Mouse (Mus musculus): ENCODE results near the gene Ppp1r16b.

Ppp1r16b gene

GRCm38 (mm10) chr2:158762339-158762738 is 97.1 kb downstream of the Ppp1r16b start:
- DNase-seq (ENCODE audit: low read depth, low spot score), result no peak

- peak; percentile 86 for DNase-seq (ENCODE audit: low read depth, low spot score)
Measured at GRCm38 (mm10) chr2:158767742-158768339, 102.6 kb downstream of the Ppp1r16b start, which contains the start of gene Fam83d. Fam83d (plus strand) TSS chr2:158768093.

GRCm38 (mm10) chr2:158768350-158768749 is 103.2 kb downstream of the Ppp1r16b start:
- DNase-seq (ENCODE audit: low read depth, low spot score), result no peak

- DNase-seq (ENCODE audit: low read depth, low spot score), result no peak
Measured at GRCm38 (mm10) chr2:158768771-158769170, 103.6 kb downstream of the Ppp1r16b start.

- DNase-seq (ENCODE audit: low read depth, low spot score), result no peak
Measured at GRCm38 (mm10) chr2:158770126-158770757, 105.0 kb downstream of the Ppp1r16b start.

- DNase-seq (ENCODE audit: low read depth, low spot score), result no peak
Measured at GRCm38 (mm10) chr2:158771066-158771763, 106.0 kb downstream of the Ppp1r16b start.

- no peak for DNase-seq (ENCODE audit: low read depth, low spot score)
Measured at GRCm38 (mm10) chr2:158772808-158773207, 107.6 kb downstream of the Ppp1r16b start.

- DNase-seq (ENCODE audit: low read depth, low spot score), result no peak
Measured at GRCm38 (mm10) chr2:158774886-158775285, 109.7 kb downstream of the Ppp1r16b start.

GRCm38 (mm10) chr2:158776716-158777115 is 111.5 kb downstream of the Ppp1r16b start:
- no peak for DNase-seq (ENCODE audit: low read depth, low spot score)

GRCm38 (mm10) chr2:158777490-158777889 is 112.3 kb downstream of the Ppp1r16b start:
- DNase-seq (ENCODE audit: low read depth, low spot score), result no peak

- no peak for DNase-seq (ENCODE audit: low read depth, low spot score)
Measured at GRCm38 (mm10) chr2:158778349-158778748, 113.2 kb downstream of the Ppp1r16b start.

GRCm38 (mm10) chr2:158781126-158781525 is 115.9 kb downstream of the Ppp1r16b start:
- no peak for DNase-seq (ENCODE audit: low read depth, low spot score)

GRCm38 (mm10) chr2:158786927-158787795 is 122.0 kb downstream of the Ppp1r16b start:
- DNase-seq (ENCODE audit: low read depth, low spot score), result no peak

- DNase-seq (ENCODE audit: low read depth, low spot score), result peak; percentile 91
Measured at GRCm38 (mm10) chr2:158794494-158795004, 129.4 kb downstream of the Ppp1r16b start, which contains the start of gene Dhx35. Dhx35 (plus strand) TSS chr2:158794807.

- no peak for DNase-seq (ENCODE audit: low read depth, low spot score)
Measured at GRCm38 (mm10) chr2:158795043-158795442, 129.8 kb downstream of the Ppp1r16b start.

- DNase-seq (ENCODE audit: low read depth, low spot score), result no peak
Measured at GRCm38 (mm10) chr2:158795875-158796274, 130.7 kb downstream of the Ppp1r16b start.

GRCm38 (mm10) chr2:158799328-158799727 is 134.1 kb downstream of the Ppp1r16b start:
- DNase-seq (ENCODE audit: low read depth, low spot score), result no peak

- no peak for DNase-seq (ENCODE audit: low read depth, low spot score)
Measured at GRCm38 (mm10) chr2:158800788-158801187, 135.6 kb downstream of the Ppp1r16b start.

- no peak for DNase-seq (ENCODE audit: low read depth, low spot score)
Measured at GRCm38 (mm10) chr2:158803575-158803974, 138.4 kb downstream of the Ppp1r16b start.

- no peak for DNase-seq (ENCODE audit: low read depth, low spot score)
Measured at GRCm38 (mm10) chr2:158815686-158816085, 150.5 kb downstream of the Ppp1r16b start.

All from retina, postnatal 7 days (tissue).